Mouse (Mus musculus): ENCODE measurements around the gene B4galnt2. TPM values are rescaled to one million over a fixed set of nuclear protein-coding genes. Genes with fewer than 3 reads are reported as not detected.
A peak's percentile ranks its signal among the peaks of the same experiment; 100 is the strongest.

Gene B4galnt2
- total RNA-seq, 2 experiments from 2014 or later, result not detected

- no peak for DNase-seq
Observed at GRCm38 (mm10) chr11:95826317-95827167, 88.1 kb downstream of the B4galnt2 start.

DNA sequence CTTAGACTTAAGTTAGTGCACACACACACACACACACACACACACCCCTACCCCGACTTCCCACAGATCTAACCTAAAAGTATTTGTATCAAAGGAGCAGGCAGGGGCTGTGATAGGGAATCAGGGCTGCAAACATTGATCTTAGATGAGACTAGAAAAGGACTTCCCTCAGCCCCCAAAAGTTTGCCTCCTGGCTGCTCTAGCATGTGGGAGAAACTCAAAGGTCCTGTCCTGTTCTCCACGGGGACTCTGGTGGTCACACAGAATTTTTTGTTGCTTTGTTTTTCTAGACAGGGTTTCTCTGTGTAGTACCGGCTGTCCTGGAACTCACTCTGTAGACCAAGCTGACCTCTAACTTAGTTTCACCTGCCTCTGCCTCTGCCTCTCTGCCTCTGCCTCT, 89.1 kb downstream of the B4galnt2 start:
- DNase-seq, result no peak

DNA sequence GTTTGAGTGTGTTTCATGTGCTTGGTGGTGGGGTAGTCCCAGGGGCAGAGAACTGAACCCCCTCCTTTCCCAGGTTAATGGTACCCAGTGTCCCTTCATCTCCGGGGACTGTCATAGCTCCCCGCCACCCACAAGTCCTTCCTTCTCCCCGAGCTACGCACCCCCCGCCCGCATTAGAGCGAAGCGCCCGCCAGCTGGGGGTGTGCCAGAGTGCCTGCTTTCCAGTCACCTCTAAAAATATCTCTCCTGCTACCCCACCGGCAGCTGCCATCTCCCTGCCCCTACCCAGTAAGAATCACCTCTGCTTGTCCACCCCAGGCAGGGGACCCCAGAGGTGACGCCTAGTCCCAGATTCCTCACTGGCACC, 89.8 kb downstream of the B4galnt2 start:
- peak; percentile 70 to 74 for DNase-seq

- peak; percentile 87 to 89 for DNase-seq
Observed at GRCm38 (mm10) chr11:95824071-95824876, 90.4 kb downstream of the B4galnt2 start, which contains the start of gene Phospho1. TSS of gene Phospho1 (plus strand) at chr11:95824499.

DNA sequence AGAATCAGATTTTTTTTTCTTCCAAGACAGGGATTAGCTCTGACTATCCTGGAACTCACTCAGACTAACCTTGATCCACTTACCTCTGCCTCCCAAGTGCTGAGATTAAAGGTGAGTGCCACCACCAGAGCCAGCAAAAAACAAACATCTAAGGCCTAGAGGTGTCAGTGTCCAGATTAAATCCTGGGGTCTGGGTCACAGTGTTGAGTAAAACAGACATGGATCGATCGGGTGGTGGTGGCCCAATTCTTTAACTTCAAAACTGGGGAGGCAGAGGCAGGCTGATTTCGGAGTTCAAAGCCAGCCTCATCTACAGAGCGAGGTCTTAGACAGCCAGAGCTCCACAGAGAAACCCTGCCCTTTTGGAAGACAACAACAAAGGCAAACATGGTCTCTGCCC, 92.3 kb downstream of the B4galnt2 start:
- no peak for DNase-seq

- DNase-seq, result no peak
Observed at GRCm38 (mm10) chr11:95821511-95821910, 93.2 kb downstream of the B4galnt2 start.

DNA sequence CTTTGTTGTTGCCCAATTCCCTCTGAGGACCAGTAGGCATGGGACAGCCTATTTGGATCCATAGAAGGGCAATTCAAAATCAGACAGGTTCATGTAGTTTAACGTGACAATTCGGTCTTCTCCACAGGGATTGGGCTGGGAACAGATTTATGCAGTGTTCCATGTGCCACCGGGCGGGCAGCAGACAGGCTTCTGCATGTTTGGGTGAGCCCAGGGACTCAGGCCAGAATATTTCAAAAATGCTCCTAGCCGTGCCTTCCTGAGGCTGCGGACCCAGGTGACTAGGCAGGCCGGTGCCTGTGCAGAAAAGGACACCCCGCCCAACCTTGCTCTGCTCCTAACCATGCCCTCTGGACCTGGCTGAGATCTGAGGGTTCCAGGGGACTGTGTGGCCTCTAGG, 95.6 kb downstream of the B4galnt2 start:
- no peak for DNase-seq

Small RNAs within 50 kb of the gene (microRNA-seq; reads per million reads assigned to microRNA genes)
- 0 reads per million in 2 experiments for gene Mir3063

Other genes with a start within 250 kb of the B4galnt2 start
- gene Phb, start 247.9 kb downstream of the B4galnt2 start, total RNA-seq (2021), result 100 to 1,000 TPM; 105 to 106 TPM
- gene Zfp652, start 202.2 kb downstream of the B4galnt2 start, total RNA-seq (2021), result 10 to 100 TPM; 47.9 to 54.6 TPM
- gene B130006D01Rik, start 191.3 kb downstream of the B4galnt2 start, total RNA-seq (2021), result 1 to 10 TPM; 1.5 to 1.9 TPM
- 10 to 100 TPM; 55.8 to 62.3 TPM for gene Phospho1, start 90.4 kb downstream of the B4galnt2 start, total RNA-seq (2021)
- gene Gngt2, start 77.7 kb downstream of the B4galnt2 start, total RNA-seq (2021), result 1 to 10 TPM; 3.1 to 4.7 TPM
- 1 to 10 TPM; 6.2 to 6.4 TPM for gene Abi3, start 72.4 kb downstream of the B4galnt2 start, total RNA-seq (2021)
- not detected for gene Igf2bp1, start 91.0 kb upstream of the B4galnt2 start, total RNA-seq (2021)
- gene Gip, start 109.7 kb upstream of the B4galnt2 start, total RNA-seq (2021), result not detected
- gene Snf8, start 120.0 kb upstream of the B4galnt2 start, total RNA-seq (2021), result 100 to 1,000 TPM; 101 to 107 TPM
- 10 to 100 TPM; 53.8 to 54.6 TPM for gene Ube2z, start 150.5 kb upstream of the B4galnt2 start, total RNA-seq (2021)
- 100 to 1,000 TPM; 385 to 449 TPM for gene Atp5g1, start 160.8 kb upstream of the B4galnt2 start, total RNA-seq (2021)
- not detected for gene Calcoco2, start 197.1 kb upstream of the B4galnt2 start, total RNA-seq (2021)
- gene Ttll6, start 218.9 kb upstream of the B4galnt2 start, total RNA-seq (2021), result under 1 TPM; 0.27 to 0.46 TPM

Data from layer of hippocampus, postnatal 36 days (tissue).